Mouse (Mus musculus) B cell, adult 67 days (primary cell): ENCODE data around the gene S100a6. TPM values are rescaled to one million over a fixed set of nuclear protein-coding genes. Genes with fewer than 3 reads are reported as not detected.

ENCODE experiments used
- total RNA-seq, 2 experiments: library from RNA; stranded (reverse); gene quantifications; 4 replicates each; pipeline ENCODE4 v1.2.4; 2023

The S100a6 gene
- total RNA-seq = 100 to 1,000 TPM in 1 of 2 experiments, 10 to 100 TPM in 1; 78.7 to 101 TPM

GRCm38 (mm10) chr3:90612728-90613291 is at the start of gene S100a6:
Gene S100a6, plus strand, starts transcription at chr3:90612882.

GRCm38 (mm10) chr3:90589947-90590346 is 22.7 kb upstream of the S100a6 start, which contains the start of gene S100a2:
Gene S100a2, plus strand, starts transcription at chr3:90590247.

GRCm38 (mm10) chr3:90601486-90602110 is 11.1 kb upstream of the S100a6 start, which contains the start of gene Gm42674:
Gene Gm42674, plus strand, starts transcription at chr3:90601904.

GRCm38 (mm10) chr3:90603623-90604022 is 9.1 kb upstream of the S100a6 start, which contains the start of gene S100a4:
Gene S100a4, plus strand, starts transcription at chr3:90603771.

GRCm38 (mm10) chr3:90608223-90608622 is 4.5 kb upstream of the S100a6 start, which contains the start of gene S100a5:
Gene S100a5, plus strand, starts transcription at chr3:90608523.

GRCm38 (mm10) chr3:90653717-90654116 is 41.0 kb downstream of the S100a6 start, which contains the start of gene S100a7a:
Gene S100a7a, plus strand, starts transcription at chr3:90654017.

GRCm38 (mm10) chr3:90668846-90669245 is 56.2 kb downstream of the S100a6 start, which contains the start of gene S100a8:
Gene S100a8, plus strand, starts transcription at chr3:90668978.

Other genes with a start within 250 kb of the S100a6 start
- 1 to 10 TPM; 1.4 to 3.3 TPM for gene Slc27a3, start 222.9 kb upstream of the S100a6 start, total RNA-seq
- gene Ints3, start 179.3 kb upstream of the S100a6 start, total RNA-seq = 10 to 100 TPM; 60.8 to 63.6 TPM
- not detected for gene Npr1, start 147.0 kb upstream of the S100a6 start, total RNA-seq
- 10 to 100 TPM; 93.4 to 97.9 TPM for gene Ilf2, start 136.8 kb upstream of the S100a6 start, total RNA-seq
- 10 to 100 TPM; 63.2 to 64.4 TPM for gene Snapin, start 121.8 kb upstream of the S100a6 start, total RNA-seq
- 100 to 1,000 TPM; 198 to 203 TPM for gene Chtop, start 103.4 kb upstream of the S100a6 start, total RNA-seq
- not detected for gene S100a1, start 98.5 kb upstream of the S100a6 start, total RNA-seq
- 10 to 100 TPM; 18.4 to 23.5 TPM for gene S100a13, start 98.4 kb upstream of the S100a6 start, total RNA-seq
- 1 to 10 TPM in 1 of 2 experiments, under 1 TPM in 1; 0.70 to 1.2 TPM for gene S100a14, start 86.0 kb upstream of the S100a6 start, total RNA-seq
- gene S100a16, start 75.6 kb upstream of the S100a6 start, total RNA-seq = not detected
- gene S100a3, start 52.3 kb upstream of the S100a6 start, total RNA-seq = not detected
- gene S100a2, start 22.6 kb upstream of the S100a6 start, total RNA-seq = not detected
- gene Gm42674, start 11.0 kb upstream of the S100a6 start, total RNA-seq = not detected
- gene S100a4, start 9.1 kb upstream of the S100a6 start, total RNA-seq = 10 to 100 TPM; 51.9 to 57.1 TPM
- gene S100a5, start 4.4 kb upstream of the S100a6 start, total RNA-seq = 1 to 10 TPM; 5.2 to 5.4 TPM
- gene S100a7a, start 41.1 kb downstream of the S100a6 start, total RNA-seq = not detected
- 10 to 100 TPM in 1 of 2 experiments, 1 to 10 TPM in 1; 6.8 to 14.3 TPM for gene S100a8, start 56.1 kb downstream of the S100a6 start, total RNA-seq
- 10 to 100 TPM in 1 of 2 experiments, 1 to 10 TPM in 1; 9.6 to 10.5 TPM for gene S100a9, start 82.8 kb downstream of the S100a6 start, total RNA-seq
- gene Pglyrp4, start 114.0 kb downstream of the S100a6 start, total RNA-seq = not detected
- gene Gm5849, start 165.0 kb downstream of the S100a6 start, total RNA-seq = not detected